Mouse (Mus musculus) liver, adult (tissue): ENCODE results near the gene Entpd2.

Experiments
- GATA4 ChIP-seq: IDR thresholded peaks from 2 replicates; pipeline ENCODE4 v1.6.1; 2014; ENCODE audit warnings: mild to moderate bottlenecking, low read length; ENCODE audit not compliant: insufficient replicate concordance

Gene Entpd2

DNA sequence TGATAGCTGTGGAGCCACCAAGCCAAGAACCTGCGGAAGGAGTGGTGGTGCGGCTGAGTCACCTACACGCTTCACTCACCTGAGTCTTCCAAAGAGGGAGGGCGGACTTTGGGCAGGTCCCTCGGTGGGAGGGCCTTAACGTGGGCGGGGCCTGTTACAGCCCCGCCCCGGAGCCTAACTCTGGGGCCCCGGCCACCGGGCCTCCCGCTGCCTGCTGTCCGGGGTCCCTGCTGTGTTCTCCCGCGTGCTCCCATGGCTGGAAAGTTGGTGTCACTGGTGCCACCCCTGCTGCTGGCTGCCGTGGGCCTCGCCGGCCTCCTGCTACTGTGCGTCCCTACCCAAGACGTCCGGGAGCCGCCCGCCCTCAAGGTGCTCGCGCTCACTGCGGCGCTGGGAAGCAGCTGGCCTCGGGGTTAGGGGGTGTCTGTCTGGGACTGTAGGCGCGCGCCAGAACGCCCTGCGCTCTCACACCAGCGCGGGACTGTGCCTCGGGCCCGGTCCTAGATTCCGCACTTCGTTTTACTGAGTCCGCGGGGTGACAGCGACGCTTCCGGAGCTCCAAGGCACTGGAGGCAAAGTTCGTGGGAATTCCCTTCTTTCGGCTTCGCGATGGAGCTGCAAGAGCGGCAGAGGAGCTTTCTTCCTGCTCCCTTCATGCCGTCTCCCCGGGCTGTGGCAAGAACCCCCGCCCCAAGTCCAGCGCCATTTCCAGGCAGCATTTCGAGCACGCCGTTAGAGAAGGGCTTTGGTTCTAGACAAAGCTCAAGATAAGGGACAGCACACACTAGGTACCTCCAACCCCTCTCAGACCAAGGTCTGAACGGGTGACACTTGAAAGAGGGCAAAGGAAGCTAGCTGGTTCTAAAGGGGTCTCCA lies at the start of gene Entpd2:
Gene Entpd2, plus strand, starts transcription at position 154 of the 876 bp plus-strand sequence.
- no peak for TF ChIP-seq GATA4

DNA sequence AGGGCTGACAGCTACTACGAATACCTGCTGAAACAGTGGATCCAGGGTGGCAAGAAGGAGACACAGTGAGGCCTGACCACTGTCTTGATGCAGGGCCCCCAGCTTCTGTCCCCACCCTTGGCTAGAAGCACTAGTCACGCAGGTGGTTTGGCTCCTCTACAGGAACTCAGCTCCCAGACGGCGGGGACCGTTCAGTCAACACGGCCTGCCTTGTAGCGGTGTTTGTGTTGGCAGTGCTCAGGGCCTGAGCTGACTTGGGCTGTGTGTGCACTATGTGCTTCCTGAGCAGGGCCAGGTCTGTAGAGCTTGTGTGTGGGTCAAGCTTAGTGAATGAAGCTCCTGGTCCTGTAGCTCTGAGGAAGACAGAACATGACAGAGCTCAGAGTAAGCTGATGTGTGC lies 47.5 kb upstream of the Entpd2 start:
- no peak for TF ChIP-seq GATA4

DNA sequence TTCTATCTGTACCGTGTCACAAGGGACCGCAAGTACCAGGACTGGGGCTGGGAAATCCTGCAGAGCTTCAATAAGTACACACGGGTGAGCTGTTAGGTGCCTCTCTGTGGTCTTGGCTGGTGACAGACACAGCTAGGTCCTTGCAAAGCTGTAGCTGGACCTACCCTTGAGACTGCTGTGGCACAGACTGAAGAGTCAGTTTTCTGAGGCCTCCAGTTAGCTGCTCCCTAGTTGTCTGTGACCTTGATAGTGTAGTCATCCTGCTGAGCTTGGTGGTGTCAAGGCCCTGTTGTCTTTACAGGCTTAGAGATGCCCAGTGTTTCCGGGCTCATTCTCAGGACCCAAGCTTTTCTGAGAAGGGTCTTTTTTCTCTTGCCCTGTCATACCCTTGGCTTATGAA lies 46.2 kb upstream of the Entpd2 start:
- TF ChIP-seq GATA4, result no peak

DNA sequence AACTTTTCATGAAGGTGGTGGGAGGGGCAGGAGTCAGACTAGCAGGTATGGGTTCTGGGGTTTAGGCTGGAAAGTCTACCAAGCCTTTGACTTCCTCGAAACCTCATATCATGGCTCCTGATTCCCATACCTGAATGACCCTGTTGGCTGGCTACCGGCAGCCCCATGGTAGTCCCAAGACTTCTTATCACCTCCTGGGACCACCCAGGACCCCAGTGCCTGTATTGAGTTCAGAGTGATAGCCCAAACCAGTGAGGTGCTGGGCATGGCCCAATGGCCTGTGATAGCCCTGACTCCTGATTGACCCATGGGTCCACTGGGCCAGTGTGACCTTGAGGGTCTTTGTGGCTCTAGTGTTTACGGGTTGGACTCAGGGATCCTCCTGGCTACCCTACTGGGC lies 45.0 kb upstream of the Entpd2 start:
- TF ChIP-seq GATA4, result no peak

DNA sequence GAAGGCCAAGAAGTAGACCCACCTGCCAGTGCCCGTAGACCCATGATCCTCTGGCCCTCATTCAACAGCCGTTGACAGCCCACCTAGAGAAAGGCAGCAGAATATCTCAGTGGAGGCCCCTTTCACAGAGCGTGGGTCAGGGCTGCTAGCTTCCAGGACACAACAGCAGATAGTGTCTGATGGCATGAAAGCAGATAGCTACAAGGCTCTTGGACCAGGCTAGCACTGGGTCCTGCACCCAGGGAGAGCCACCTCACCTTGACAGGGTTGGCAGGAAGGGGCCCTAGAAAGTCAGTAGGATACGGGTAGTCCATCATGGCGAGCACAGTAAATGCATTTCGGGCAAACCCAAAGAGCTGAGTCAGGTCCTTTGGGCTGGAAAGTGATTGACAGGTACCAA lies 41.5 kb upstream of the Entpd2 start:
- TF ChIP-seq GATA4, result no peak

DNA sequence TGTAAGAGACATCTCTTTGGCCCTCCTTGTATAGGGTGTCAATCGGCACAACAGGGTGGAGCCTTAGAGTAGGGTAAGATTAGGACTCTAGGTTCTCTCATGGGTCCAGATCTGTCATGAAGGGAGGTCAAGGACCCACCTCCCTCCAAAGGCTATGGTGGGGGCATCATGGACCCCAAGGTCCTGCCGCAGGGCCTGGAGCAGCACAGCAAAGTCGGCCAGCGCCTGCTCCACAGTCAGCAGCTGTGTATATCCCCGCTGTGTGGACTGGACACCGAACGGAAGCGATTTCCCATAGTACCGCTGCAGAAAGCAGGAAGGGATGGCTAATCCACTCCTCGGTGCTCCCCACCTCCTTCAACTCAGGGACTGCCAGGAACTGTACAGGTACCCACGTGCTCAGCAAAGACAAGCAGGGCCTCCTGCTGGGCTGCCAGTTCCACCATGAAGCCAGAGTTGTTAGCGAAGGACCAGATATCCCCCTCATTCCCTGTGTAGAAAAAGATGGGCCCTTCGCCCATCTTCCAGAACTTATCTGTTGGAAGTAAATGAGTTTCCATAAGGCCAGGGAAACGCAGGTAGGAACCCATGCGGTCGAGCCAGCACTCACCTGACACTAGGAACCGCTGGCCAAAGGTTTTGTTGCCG lies 40.1 kb upstream of the Entpd2 start:
- TF ChIP-seq GATA4, result no peak

DNA sequence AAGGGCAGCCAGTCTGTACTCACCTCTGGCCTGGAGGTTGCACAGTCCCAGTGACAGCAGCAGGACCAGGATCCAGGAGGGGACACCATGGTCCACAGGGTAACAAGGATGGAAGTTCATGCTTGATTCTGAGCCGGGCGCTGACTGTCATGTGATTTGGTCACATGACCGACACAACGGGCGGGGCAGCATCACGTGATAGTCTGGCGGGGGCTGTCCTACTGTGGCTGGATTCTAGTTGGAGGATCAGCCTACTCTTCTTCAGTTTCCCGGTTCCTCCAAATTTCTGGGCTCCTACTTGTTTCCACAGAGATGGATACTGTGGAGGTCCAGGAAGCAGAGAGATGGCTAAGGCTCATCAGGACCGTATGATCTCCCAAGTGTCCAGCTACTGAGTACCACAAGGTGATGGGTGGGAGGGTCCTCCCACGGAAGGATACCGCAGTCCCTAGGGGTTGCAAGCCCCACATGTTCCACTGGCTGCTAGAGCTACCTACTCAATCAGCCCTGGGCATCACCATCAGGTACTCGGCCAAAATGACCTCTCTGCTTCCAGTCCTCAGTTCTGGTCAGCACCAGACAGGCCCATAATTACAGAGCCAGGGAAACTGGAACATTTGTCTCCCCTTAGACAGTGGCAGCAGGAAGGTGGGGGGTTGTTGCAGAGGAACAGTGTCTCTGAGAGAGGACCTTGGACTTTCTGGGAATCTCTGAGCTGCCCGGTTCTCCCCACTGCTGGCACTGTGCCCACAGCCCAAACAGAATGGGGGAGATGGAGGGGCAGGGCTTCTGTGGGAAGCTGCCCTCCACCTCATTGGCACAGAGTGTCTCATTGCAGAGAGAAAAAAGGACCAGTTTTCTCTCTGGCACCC lies 39.2 kb upstream of the Entpd2 start, which contains the start of gene Dpp7:
Gene Dpp7, minus strand, starts transcription at position 152 of the 872 bp plus-strand sequence.
- no peak for TF ChIP-seq GATA4

DNA sequence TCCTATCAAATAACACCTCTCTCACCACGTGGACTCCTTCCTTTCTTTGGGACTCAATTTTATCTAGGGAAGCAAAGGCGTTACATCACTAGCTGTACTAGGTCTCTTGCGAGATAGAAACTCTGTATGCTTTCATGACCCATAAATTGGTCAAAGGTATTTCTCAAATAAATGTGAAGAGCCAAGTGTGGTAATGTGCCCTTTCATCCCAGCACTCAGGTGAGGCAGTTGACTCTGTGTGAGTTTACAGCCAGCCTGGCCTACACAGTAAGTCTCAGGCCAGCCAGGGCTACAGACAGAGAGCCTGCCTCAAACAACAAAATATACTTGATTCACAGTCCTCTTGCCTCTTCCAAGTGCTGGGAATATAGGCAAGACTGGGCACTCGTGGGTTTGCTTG lies 35.8 kb upstream of the Entpd2 start:
- TF ChIP-seq GATA4, result no peak

DNA sequence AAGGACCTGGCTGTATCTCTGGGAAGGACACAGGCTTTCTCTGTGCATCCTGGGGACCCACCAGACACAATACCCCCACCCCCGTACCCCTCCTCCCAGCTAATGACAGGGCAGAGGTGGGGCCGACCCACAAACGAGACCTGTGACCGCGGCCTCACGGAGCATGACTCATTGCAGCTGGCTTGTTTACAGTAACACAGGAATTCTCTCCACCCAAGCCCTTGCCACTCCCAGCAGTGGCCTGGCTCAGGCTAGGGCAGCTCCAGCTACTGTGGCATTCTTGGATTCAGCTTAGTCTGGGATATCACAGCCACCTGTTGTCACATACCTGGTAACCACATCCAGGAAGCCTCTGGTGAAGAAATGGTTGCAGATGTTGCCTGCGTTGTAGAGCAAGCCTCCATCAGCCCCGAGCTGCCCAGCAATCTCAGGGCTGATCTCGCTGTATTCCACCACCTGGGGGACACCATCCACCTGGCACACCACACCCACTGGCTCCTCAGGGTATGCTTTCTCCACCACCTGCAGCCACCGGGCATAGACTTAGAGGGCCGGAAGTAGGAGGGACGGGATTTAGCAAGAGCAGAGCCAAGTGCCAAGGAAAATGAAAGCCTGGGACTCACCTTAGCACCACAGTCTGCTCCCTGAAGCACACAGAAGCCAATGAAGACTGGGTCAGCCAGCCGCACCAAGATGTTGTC lies 32.0 kb upstream of the Entpd2 start:
- no peak for TF ChIP-seq GATA4

DNA sequence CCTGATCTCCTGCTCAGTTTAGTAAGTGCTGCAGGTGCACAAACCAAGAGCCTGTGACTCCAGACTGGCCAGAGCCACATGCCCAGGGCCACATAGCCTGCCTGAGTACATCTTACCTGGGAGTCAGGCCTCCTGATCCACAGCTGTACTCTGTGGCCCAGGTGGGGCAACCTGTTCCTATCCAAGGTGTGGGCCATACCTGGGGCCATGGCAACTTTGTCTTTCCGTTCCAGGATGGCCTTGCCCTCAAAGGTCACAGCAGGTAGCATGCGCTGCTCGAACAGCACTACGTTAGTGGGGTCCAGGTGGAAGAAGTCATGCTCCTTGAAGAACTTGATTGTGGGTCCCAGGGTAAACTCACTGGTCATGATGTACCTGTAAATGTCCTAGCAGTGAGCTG lies 31.4 kb upstream of the Entpd2 start:
- no peak for TF ChIP-seq GATA4

DNA sequence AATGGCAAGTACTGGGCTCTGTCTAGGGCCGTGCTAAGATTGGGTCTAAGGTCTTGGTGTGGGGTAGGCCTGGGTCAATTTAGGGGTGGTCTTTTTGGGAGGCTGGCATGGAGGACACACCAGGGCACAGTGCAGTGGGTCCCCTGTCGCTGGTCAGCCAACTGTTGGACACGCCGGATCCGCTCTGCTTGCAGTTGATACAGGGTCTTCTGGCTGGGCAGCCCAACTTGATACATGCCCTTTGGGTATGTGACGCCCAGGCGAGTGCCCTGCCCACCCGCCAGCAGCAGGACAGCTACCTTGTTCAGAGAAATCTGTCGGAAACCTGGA lies 30.9 kb upstream of the Entpd2 start:
- no peak for TF ChIP-seq GATA4

DNA sequence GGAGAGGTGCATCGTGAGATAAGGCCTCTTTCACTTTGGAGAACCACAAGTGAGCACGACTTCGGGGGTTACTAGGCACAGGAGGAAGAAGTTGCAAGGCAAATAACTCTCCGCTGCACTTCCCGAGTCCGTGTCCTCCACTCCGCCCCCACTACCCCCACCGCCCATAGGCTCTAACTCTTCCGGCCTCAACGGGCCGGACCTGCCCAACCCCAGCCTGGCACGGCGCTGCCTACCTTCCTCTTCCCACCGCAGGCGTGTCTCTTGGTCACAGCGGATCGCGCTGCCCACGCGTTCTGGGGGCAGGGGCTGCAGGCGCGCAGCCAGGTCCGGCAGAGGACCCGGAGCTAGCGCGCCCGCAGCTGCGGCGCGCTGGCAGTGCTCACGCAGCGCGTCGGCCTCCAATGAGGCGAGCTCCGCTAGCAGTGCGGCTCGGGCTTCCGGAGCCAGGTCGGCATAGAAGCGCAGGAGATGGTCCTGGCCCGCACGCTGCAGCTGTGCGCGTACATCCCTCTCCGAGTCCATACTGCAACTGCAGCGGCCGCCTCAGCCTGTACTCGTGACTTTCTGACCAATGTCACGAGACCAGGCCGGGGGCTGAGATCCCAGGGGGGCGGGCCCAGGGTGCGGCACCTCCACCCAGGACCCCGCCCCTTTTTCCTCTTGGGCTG lies 30.4 kb upstream of the Entpd2 start, which contains the start of gene Uap1l1:
Gene Uap1l1, minus strand, starts transcription at position 592 of the 671 bp plus-strand sequence.
- TF ChIP-seq GATA4, result no peak

DNA sequence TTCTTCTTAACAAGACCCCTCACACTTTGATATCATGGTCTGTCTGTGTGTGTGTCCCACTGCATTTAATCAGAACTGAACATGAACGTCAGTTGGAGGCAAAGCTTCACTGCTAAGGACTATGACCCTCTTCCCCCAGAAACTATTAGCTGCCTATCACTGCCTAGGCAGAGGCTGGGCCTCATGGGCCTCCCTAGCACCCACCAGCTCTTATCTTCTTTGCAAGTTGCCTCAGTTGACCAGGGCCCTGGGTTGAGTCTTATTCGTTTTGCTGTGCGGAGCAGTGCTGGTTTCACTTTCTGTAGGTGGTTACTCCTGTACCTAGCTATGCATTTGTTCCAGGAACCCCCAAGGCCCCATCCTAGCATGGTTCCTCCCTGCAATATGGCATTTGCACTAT lies 25.7 kb upstream of the Entpd2 start:
- no peak for TF ChIP-seq GATA4

DNA sequence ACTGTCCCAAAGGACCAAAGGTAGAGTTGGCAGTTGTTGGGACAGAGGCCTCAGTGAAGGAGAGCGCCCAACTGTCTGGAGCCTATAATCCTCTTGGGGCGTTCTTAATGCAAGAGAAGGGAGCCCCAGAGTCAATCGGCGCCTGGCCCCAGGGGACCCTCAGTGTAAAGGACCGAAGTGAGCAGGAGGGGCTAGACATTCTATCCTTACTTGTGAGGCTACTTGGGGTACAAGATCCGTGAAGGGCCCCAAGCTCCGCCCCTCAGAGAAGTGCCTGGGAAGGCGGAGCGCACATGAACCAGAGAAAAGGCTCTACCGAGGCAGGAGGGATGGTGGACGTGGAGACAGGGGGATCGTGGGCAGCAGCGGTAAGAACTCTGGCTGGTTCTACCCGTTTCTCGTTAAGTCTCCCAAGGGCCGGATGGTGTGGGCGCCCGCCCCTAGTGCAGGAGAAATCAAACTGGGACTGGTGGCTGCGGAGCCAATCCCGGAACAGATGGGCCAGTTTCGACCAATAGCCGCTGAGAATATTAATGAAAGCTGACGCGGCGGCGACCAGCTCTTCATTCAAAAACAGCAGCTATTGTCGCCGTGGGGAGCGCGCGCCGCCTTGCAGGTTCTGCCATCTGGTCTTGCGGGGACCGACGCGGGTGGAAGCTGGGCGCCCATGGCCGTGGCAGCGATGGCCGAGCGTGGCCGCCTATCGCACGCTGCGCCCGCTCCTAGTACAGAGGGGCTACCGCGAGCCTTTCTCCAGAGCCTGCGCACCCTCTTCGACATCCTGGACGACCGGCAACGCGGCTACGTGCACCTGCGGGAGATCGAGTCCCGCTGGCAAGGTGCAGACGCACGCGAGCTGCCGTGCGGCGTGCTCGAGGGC lies 23.7 kb upstream of the Entpd2 start, which contains the start of gene Sapcd2:
Gene Sapcd2, plus strand, starts transcription at position 558 of the 880 bp plus-strand sequence.
- no peak for TF ChIP-seq GATA4
